Mouse (Mus musculus) testis, postnatal 10 days (tissue): ENCODE measurements around the gene Ginm1.

ENCODE experiments used
- DNase-seq: peaks from one replicate; pipeline ENCODE4 v3.0.0; 2021; ENCODE audit warnings: low spot score

The Ginm1 gene

GRCm38 (mm10) chr10:7792751-7793385 lies at the start of gene Ginm1, which contains the start of gene Ppil4:
Gene Ginm1 (minus strand): TSS chr10:7792824.
Gene Ppil4 (plus strand): TSS chr10:7792891.
- peak; percentile 95 for DNase-seq

DNA sequence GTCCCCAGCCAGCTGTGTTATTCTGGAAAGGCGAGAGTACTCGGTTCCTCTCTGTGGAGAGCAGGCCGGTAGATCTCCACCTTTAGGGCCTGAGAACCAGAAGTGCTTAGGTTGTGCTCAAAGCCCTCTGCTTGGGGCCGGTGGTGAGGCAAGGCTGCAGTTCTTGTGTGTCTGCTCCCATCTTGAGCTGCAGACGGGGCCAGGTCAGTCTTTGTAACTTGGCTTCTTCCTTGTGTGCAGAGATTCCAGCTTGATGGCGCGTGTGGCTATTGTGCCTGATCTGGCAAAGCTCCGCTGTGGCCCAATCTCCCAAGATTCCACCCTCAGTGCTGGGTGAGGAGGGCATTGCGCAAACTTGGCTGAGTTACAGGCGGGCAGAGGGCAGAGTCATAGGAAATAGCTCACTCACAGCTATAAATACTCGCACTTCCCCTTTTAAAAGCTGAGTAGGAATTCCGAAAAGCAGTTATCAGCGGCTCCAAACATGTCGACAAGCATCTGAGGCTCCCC lies 49.0 kb upstream of the Ginm1 start:
- no peak for DNase-seq

DNA sequence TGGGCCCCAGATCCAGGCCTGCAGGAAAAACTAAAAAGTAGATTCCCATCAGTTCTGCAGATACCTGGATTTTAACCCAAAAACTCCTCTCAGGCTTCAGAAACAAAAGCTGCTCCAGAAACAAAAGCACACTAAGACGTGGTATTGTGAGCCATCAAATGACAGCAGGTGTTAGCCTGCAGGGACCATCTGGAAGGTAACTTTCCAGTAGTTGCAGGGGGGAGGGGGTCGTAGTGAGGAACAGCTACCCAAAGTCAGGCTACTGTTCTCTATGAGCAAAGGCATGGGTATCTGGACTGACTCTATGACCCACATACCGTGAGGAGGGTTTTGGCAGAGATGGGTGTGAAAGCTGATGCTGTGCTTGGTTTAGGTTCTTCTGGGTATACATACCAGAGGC lies 48.2 kb upstream of the Ginm1 start:
- no peak for DNase-seq

GRCm38 (mm10) chr10:7840353-7840733 lies 47.7 kb upstream of the Ginm1 start:
- DNase-seq = no peak

DNA sequence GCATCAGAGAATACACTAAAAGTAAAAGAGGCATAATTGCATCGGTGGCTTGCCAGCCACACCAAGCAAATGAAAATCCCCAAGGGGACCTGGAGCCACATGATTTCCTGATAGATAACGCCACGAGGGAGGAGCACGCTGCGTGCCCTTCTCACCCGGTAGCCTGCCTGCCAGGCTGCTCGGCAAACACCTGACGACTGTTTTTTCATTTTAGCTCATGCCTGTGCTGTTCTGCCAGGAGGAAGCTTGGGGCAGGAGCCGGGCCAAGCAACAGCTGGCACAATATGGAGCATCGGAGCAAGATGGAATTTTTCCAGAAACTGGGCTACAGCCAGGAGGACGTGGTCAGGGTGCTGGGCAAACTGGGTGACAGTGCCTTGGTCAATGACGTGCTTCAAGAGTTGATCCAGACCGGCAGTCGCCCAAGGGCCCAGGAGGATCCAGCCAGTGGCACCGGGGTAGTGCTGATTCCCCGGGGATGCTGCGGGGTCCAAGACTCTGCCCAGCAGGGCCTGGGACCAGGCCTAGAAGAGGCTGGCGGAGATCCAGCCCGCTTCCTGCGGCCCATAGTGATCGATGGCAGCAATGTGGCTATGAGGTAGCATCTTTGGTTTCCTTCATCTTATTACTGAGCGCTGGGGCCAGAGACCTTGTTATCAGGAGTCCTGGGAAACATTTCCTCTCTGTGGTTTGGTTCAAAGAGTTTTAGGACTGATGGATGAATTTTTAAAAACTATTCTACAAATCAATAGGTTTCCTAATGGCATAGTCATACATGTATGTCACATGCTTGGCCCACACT lies 47.1 kb upstream of the Ginm1 start:
- no peak for DNase-seq

- no peak for DNase-seq
Observed at GRCm38 (mm10) chr10:7838874-7839421, 46.3 kb upstream of the Ginm1 start.

- DNase-seq = no peak
Observed at GRCm38 (mm10) chr10:7838036-7838435, 45.4 kb upstream of the Ginm1 start.

DNA sequence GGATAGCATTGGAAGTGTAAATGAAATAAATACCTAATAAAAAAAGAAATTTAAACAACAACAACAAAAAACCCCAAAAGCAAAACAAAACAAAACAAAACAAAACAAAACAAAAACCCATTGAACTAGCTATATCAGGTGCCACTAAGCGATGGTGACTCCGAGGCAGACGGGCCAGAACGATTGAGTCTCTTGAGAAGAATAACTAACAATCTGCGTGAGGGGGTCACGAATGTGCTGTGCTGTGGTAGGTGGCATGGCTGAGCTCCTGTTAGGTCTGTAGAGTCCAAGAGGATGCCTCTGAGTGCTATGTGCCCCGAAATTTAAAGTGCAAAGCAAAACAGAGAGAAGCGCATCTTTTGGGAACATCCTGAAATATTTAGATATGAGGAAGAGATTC lies 44.8 kb upstream of the Ginm1 start:
- no peak for DNase-seq

GRCm38 (mm10) chr10:7836902-7837301 lies 44.3 kb upstream of the Ginm1 start:
- DNase-seq = no peak

- DNase-seq = no peak
Observed at GRCm38 (mm10) chr10:7834671-7835225, 42.1 kb upstream of the Ginm1 start.

DNA sequence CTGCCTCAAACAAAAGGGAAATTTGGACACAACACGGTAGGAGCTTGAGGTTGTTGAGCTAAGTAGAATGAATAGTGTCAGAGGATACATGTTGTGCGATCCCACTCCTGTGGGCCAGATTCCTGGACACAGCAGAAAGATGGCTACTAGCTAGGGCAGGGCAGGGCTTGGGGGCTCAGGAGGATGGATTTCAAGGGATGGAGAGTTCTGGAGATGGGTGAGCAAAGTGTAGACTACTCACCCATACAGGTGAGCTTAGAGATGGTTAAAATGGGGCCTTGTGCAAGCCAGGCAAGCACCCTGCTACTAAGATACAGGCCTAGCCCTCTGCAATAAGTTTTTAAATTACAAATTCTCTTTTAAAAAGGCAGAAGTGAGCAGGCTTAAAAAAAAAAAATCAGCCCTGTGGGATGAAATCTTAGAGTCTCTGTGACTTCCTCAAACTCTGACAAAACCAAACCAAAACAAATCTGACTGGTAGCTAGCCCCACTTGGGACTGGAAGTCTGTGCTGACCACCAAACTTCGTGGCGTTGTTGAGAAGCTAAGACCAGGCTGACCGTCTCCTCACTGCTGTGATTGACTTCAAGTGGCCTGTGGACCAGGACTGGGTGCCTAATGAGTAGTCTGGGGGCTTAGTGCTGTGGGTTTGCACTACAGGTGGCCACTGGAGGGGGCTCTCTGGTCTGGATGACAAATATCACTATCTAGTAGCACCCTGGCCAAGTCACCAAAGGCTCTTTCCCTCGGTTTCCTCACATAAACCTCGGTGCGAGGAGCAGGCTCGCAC lies 40.9 kb upstream of the Ginm1 start:
- DNase-seq = no peak

- no peak for DNase-seq
Observed at GRCm38 (mm10) chr10:7832171-7832676, 39.6 kb upstream of the Ginm1 start, which contains the start of gene Zc3h12d. Gene Zc3h12d (plus strand): TSS chr10:7832470.

GRCm38 (mm10) chr10:7826106-7826505 lies 33.5 kb upstream of the Ginm1 start:
- DNase-seq = no peak

GRCm38 (mm10) chr10:7825281-7825665 lies 32.6 kb upstream of the Ginm1 start:
- DNase-seq = no peak

- no peak for DNase-seq
Observed at GRCm38 (mm10) chr10:7824663-7825280, 32.1 kb upstream of the Ginm1 start.

GRCm38 (mm10) chr10:7821981-7822380 lies 29.4 kb upstream of the Ginm1 start:
- no peak for DNase-seq

DNA sequence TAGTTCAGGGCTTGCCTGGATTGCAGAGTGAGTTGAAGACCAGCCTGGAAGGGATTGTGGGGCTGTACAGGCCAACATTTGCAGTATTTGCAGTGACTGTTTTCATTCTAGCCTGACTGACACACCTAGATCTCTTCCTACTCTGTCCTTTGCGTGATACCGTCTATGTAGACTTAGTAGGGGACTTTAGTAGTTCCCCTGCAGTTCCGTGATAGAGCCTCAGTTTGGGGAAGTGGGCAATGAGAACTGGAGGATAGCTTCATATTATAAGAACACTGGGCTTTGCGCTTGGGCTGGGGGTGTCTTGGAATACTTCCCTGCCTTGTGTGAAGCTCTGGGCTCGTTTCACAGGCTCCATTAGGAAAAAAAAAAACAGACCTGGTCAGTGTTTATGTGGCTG lies 27.5 kb upstream of the Ginm1 start:
- no peak for DNase-seq

DNA sequence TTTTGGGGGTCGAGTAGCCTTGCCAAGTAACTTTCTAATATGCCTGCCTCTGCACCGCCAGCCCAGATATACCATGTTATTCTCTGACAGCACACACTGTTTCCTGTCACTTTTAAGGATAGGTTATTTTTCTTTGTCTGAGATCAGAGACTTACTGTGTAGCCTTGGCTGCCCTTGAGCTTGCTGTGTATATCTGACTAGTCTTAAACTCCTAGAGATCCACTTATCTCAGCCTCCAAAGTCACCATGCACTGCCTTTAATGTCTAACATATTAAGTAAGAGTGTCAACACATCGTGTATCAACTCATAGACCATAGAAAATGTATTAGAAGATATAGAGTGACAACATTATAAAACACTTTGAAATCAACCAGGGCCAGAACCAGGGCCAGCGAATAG lies 27.0 kb upstream of the Ginm1 start:
- no peak for DNase-seq

DNA sequence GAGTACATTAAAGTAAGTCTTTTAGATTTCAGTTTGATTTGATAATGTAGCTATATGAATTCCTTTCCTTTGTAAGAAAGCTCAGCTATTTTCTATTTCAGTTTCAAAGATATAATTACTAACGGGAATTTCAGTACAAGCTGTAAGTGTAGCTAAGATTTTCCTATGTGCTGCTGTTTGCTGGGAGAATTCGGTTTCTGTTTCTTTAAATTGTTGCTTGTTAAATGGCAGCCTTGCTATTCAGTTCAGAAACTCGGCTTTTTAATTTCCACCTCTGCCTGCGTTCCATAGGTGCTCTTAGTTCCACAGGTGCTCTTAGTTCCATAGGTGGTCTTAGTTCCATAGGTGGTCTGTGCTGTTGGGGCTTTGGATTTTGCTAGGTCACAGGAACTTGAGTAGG lies 26.5 kb upstream of the Ginm1 start:
- no peak for DNase-seq

DNA sequence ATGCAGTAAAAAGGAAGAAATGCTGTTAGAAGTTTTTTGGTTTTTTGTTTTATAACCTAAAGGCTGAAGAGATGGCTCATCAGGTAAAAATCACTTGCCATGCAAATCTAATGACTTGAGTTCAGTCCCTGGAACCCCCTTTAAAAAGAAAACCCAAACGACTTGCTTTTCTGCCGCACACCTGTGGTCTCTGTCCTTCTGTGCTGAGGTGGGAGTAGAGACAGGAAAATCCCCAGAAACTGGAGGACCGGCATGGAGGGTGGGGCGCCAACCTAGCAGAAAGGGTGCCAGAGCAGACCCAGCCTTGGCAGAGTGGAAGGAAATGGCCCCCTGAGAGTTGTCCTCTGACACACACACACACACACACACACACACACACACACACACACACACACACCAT lies 26.1 kb upstream of the Ginm1 start:
- DNase-seq = no peak

- no peak for DNase-seq
Observed at GRCm38 (mm10) chr10:7816476-7816875, 23.9 kb upstream of the Ginm1 start.
